Mouse (Mus musculus): Measurements from ENCODE around the gene Senp1.

GRCm38 (mm10) chr15:98048918-98049700 lies 44.4 kb downstream of the Senp1 start:
- TF ChIP-seq POLR2A (IDR thresholded peaks at IDR 0.05; ENCODE audit: insufficient read depth, low read depth, low read length) (no peak), CTCF (IDR thresholded peaks at IDR 0.05; ENCODE audit: insufficient read depth, low read depth, low read length) (no peak)
